Mouse (Mus musculus): ENCODE measurements around the gene Nradd. TPM values are rescaled to one million over a fixed set of nuclear protein-coding genes. Genes with fewer than 3 reads are reported as not detected.

Gene Nradd
- 1 to 10 TPM; 3.2 to 6.3 TPM for polyA plus RNA-seq (2017; shearing (Covaris generic))

DNA sequence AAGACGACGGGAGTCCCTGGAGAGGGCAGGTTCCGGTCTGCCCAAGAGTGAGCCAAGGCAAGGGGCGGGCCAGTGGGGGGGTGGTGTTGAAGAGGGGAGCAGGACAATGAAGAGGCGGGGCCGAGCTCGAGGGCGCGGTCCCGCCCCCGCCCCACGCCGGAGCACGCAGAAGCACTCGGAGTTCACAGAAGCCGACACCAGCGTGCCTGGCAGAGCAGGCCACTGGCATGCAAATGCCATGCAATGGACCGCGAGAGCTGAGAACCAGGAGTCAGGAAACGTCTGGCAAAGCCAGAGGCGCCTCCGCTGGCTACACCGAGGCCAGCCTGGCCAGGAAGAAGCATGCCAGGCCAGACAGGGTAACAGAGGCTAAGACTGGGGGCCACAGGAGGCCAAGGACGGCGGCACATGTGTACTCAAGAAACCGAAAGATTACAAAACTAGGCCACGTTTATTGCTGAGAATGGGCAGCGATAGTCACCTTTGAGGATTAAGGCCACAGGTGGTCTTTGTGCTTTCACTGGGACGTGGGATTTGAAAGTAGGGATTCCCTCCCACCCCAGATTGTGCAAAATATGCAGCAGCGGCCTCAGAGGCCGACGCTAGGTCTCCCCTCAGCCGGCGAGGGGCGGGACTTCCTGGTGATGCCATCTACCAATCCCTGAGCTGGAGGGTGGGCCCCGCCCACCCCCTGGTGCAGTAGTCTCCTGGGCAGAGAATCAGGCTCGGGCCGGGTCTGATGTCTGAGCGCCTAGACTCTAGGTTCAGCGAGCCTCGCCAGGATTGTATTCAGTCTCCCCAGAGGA is at the start of gene Nradd:
TSS of gene Nradd (minus strand) at position 92 of the 806 bp plus-strand sequence.

DNA sequence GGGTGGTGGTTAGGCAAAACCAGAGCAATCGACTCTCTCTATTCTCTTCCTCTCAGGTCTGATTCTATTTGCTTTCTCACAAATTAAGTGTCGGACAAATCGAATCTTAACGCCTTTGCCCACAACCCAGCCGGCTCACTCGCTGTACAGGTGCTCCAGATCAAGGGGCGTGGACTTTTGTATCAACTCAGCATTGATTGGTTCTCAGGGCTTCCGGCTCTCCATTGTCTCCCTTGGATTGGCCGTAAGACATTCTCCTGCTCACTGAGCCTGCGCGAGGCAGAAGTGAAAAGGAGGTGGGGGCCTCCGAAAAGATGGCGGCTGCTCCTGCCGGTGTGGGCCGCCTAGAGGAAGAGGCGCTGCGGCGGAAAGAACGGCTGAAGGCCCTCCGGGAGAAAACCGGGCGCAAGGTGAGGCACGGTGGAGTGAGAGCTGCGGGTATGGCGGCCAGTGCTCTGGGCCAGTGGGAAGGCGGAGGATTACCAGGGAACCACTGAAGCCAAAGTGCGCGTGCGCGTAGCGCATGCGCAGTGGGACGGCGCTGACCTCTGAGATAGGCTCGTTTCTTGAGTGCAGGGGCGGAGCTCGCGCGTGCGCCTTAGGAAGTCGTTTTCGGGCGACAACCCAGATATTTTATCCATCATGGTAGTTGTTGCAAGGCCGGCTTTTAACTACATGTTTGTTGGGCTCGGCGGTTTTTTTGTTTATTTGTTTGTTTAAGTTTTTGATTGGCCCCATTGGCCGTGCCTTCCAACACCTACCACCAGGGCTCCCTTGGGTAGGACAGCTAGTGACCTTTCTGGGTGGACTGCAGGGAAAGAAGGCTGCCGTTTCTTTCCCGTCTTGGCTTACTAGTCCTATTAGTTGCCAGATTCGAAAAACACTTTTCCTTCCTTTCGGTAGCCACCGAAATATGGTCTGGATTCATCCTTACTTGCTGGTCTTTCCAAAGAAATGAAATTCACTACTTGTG is 32.3 kb upstream of the Nradd start, which contains the start of gene Ccdc12:
TSS of gene Ccdc12 (plus strand) at position 255 of the 973 bp plus-strand sequence.

DNA sequence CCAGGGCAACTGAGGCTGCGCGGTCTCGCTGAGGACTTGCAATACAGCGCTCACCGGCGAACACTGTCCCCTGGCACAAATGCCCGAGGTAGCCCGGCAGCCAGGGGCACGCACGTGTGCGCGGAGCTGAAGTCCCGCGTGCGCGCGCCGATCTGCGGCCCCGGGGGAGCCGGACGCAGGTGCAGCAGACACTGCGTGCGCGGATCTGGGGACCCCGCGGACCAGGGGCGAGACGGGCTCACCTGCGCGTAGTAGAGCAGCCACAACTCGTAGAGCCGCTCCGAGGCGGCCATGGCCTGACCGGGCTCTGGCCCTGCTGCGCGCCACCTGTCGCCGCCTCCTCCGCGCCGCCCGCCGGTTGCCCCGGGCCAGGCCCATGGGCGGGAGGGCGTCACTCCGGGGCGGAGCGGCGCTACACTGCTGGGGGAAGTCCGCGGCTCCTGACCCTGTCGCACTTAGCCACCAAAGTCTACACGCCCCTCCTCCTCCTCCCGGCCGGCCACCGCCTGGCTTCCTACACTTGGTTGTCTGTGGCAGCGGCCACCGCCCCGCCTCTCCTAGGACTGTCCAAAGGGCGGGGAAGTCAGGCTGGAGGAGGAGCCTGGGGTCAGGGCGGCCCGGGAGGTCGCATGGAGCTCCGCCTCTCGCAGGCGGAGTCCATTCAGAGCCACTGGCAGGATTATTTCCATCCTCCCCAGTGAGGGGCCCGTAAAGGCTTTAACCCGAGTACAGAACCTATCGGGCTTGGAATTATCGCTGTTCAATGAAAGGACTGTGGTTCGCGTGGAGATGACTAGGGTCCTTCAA is 29.6 kb upstream of the Nradd start, which contains the start of gene Nbeal2:
TSS of gene Nbeal2 (minus strand) at position 507 of the 807 bp plus-strand sequence.

Other genes with a start within 250 kb of the Nradd start
- 1 to 10 TPM; 4.2 to 5.3 TPM for gene Ptpn23, start 216.2 kb downstream of the Nradd start, polyA plus RNA-seq (2017; shearing (Covaris generic))
- gene Ngp, start 204.7 kb downstream of the Nradd start, polyA plus RNA-seq (2017; shearing (Covaris generic)), result 1 to 10 TPM in 1 of 2 experiments, not detected in 1; 1.0 TPM
- 10 to 100 TPM in 1 of 2 experiments, 1 to 10 TPM in 1; 9.0 to 17.8 TPM for gene Klhl18, start 147.8 kb downstream of the Nradd start, polyA plus RNA-seq (2017; shearing (Covaris generic))
- under 1 TPM; 0.66 to 0.86 TPM for gene Kif9, start 147.5 kb downstream of the Nradd start, polyA plus RNA-seq (2017; shearing (Covaris generic))
- gene Setd2, start 91.9 kb downstream of the Nradd start, polyA plus RNA-seq (2017; shearing (Covaris generic)), result 10 to 100 TPM; 34.8 to 42.0 TPM
- gene Nbeal2, start 29.7 kb upstream of the Nradd start, polyA plus RNA-seq (2017; shearing (Covaris generic)), result 10 to 100 TPM; 56.2 to 73.8 TPM
- 100 to 1,000 TPM; 254 to 258 TPM for gene Ccdc12, start 32.1 kb upstream of the Nradd start, polyA plus RNA-seq (2017; shearing (Covaris generic))
- gene Myl3, start 117.4 kb upstream of the Nradd start, polyA plus RNA-seq (2017; shearing (Covaris generic)), result not detected
- gene Pth1r, start 122.7 kb upstream of the Nradd start, polyA plus RNA-seq (2017; shearing (Covaris generic)), result under 1 TPM; 0.07 to 0.29 TPM
- not detected for gene Prss42, start 173.7 kb upstream of the Nradd start, polyA plus RNA-seq (2017; shearing (Covaris generic))
- gene Prss44, start 189.5 kb upstream of the Nradd start, polyA plus RNA-seq (2017; shearing (Covaris generic)), result 1 to 10 TPM in 1 of 2 experiments, under 1 TPM in 1; 0.34 to 2.1 TPM
- 1 to 10 TPM in 1 of 2 experiments, under 1 TPM in 1; 0.18 to 1.1 TPM for gene Prss43, start 202.2 kb upstream of the Nradd start, polyA plus RNA-seq (2017; shearing (Covaris generic))
- gene Prss45, start 210.1 kb upstream of the Nradd start, polyA plus RNA-seq (2017; shearing (Covaris generic)), result under 1 TPM in 1 of 2 experiments, not detected in 1; 0.86 TPM
- gene Prss46, start 220.1 kb upstream of the Nradd start, polyA plus RNA-seq (2017; shearing (Covaris generic)), result not detected
- gene Prss50, start 233.5 kb upstream of the Nradd start, polyA plus RNA-seq (2017; shearing (Covaris generic)), result 1 to 10 TPM in 1 of 2 experiments, not detected in 1; 4.2 TPM